Mouse (Mus musculus) erythroblast, embryonic 14.5 days (primary cell): ENCODE data around the gene Rnf144a.

Source experiments
- GATA1 ChIP-seq: IDR thresholded peaks from 2 replicates; pipeline ENCODE4 v1.6.1; 2012; ENCODE audit warnings: low read length, inconsistent platforms, mixed read lengths
- TAL1 ChIP-seq: IDR thresholded peaks from 3 replicates; pipeline ENCODE4 v1.6.1; 2012; ENCODE audit warnings: low read length, inconsistent platforms, mixed read lengths

DNA sequence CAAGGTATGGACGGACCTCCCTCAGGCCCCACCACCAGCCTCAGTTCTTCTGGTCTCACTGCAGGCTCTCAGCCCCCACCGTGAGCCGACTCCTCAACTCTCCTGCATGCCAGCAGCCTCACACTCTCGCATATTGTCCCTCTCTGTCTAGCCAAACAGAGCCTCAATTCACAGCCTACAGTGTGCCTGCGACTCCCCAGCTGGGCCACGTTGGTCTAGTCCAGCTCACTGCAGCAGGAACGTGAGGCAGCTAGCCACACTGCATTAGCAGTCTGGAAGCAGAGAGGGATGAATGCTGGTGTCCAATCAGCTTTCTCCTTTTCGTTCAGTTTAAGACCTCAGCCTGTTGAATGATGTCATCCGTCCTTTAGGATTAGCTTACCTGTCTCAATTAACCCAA is 28.1 kb downstream of the Rnf144a start:
- no peak for TF ChIP-seq GATA1
- TF ChIP-seq TAL1: no peak
